Mouse (Mus musculus): Measurements from ENCODE around the gene Hist1h2ad.
A peak's percentile ranks its signal among the peaks of the same experiment; 100 is the strongest.
"Not testable (repeated sequence)": the region's sequence is repeated elsewhere in the genome, so short reads cannot be mapped to it uniquely, and the experiment has no call there.

Gene Hist1h2ad

GRCm38 (mm10) chr13:23573898-23574524 is at the start of gene Hist1h2ad, which contains the start of gene Hist1h2bf:
Gene Hist1h2ad (plus strand): TSS chr13:23574381.
Gene Hist1h2bf (minus strand): TSS chr13:23574196.
- peak; percentile 98 for DNase-seq (ENCODE audit: extremely low spot score, low read depth, low spot score)

GRCm38 (mm10) chr13:23524654-23525053 is 49.5 kb upstream of the Hist1h2ad start:
- DNase-seq (ENCODE audit: extremely low spot score, low read depth, low spot score), result no peak

- no peak for DNase-seq (ENCODE audit: extremely low spot score, low read depth, low spot score)
Measured at GRCm38 (mm10) chr13:23525901-23526300, 48.3 kb upstream of the Hist1h2ad start.

- DNase-seq (ENCODE audit: extremely low spot score, low read depth, low spot score), result no peak
Measured at GRCm38 (mm10) chr13:23526312-23526711, 47.9 kb upstream of the Hist1h2ad start.

- no peak for DNase-seq (ENCODE audit: extremely low spot score, low read depth, low spot score)
Measured at GRCm38 (mm10) chr13:23529005-23529404, 45.2 kb upstream of the Hist1h2ad start.

- DNase-seq (ENCODE audit: extremely low spot score, low read depth, low spot score), result no peak
Measured at GRCm38 (mm10) chr13:23529480-23530165, 44.6 kb upstream of the Hist1h2ad start.

GRCm38 (mm10) chr13:23530181-23530900 is 43.8 kb upstream of the Hist1h2ad start:
- DNase-seq (ENCODE audit: extremely low spot score, low read depth, low spot score), result no peak

- peak; percentile 98 for DNase-seq (ENCODE audit: extremely low spot score, low read depth, low spot score)
Measured at GRCm38 (mm10) chr13:23530901-23531875, 43.0 kb upstream of the Hist1h2ad start, which contains the start of gene Hist1h4h. Gene Hist1h4h (plus strand): TSS chr13:23531050.

- DNase-seq (ENCODE audit: extremely low spot score, low read depth, low spot score), result no peak
Measured at GRCm38 (mm10) chr13:23532262-23533075, 41.7 kb upstream of the Hist1h2ad start.

GRCm38 (mm10) chr13:23533560-23534367 is 40.4 kb upstream of the Hist1h2ad start, which contains the start of gene Hist1h2af:
Gene Hist1h2af (plus strand): TSS chr13:23533906.
- DNase-seq (ENCODE audit: extremely low spot score, low read depth, low spot score), result not testable (repeated sequence)

GRCm38 (mm10) chr13:23534368-23535131 is 39.6 kb upstream of the Hist1h2ad start:
- no peak for DNase-seq (ENCODE audit: extremely low spot score, low read depth, low spot score)

GRCm38 (mm10) chr13:23535137-23536075 is 38.8 kb upstream of the Hist1h2ad start, which contains the start of gene Hist1h3g:
Gene Hist1h3g (plus strand): TSS chr13:23535422.
- not testable (repeated sequence) for DNase-seq (ENCODE audit: extremely low spot score, low read depth, low spot score)

GRCm38 (mm10) chr13:23536076-23536822 is 37.9 kb upstream of the Hist1h2ad start:
- DNase-seq (ENCODE audit: extremely low spot score, low read depth, low spot score), result no peak

GRCm38 (mm10) chr13:23537006-23537710 is 37.0 kb upstream of the Hist1h2ad start:
- DNase-seq (ENCODE audit: extremely low spot score, low read depth, low spot score), result no peak

- DNase-seq (ENCODE audit: extremely low spot score, low read depth, low spot score), result no peak
Measured at GRCm38 (mm10) chr13:23538249-23538648, 35.9 kb upstream of the Hist1h2ad start.

All from hindlimb bud, embryonic 11.5 days (tissue).